Mouse (Mus musculus): ENCODE results near the gene Gng11.

Gene Gng11

GRCm38 (mm10) chr6:4003890-4004306, at the start of gene Gng11:
Gng11 (plus strand) TSS chr6:4003904.
- DNase-seq = peak; percentile 21

DNA sequence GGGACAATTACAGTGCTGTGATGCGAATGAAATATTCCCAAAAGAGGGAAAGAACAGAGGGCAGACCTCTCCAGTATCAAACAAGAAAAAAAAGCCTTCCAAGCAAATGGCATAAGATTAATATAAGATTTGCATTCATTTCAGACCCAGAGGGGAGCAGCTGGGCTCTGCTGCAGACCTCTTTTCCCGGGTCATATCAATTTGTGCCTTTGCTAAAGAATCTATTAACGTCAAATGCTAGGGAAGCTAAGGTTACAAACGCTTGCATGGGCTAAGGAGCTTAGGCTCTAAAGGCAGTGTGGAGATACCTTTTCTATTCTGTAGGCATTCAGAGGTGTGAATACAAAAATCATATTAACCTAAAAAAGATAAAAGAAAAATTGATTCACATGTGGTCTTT, 48.7 kb upstream of the Gng11 start:
- no peak for DNase-seq

DNA sequence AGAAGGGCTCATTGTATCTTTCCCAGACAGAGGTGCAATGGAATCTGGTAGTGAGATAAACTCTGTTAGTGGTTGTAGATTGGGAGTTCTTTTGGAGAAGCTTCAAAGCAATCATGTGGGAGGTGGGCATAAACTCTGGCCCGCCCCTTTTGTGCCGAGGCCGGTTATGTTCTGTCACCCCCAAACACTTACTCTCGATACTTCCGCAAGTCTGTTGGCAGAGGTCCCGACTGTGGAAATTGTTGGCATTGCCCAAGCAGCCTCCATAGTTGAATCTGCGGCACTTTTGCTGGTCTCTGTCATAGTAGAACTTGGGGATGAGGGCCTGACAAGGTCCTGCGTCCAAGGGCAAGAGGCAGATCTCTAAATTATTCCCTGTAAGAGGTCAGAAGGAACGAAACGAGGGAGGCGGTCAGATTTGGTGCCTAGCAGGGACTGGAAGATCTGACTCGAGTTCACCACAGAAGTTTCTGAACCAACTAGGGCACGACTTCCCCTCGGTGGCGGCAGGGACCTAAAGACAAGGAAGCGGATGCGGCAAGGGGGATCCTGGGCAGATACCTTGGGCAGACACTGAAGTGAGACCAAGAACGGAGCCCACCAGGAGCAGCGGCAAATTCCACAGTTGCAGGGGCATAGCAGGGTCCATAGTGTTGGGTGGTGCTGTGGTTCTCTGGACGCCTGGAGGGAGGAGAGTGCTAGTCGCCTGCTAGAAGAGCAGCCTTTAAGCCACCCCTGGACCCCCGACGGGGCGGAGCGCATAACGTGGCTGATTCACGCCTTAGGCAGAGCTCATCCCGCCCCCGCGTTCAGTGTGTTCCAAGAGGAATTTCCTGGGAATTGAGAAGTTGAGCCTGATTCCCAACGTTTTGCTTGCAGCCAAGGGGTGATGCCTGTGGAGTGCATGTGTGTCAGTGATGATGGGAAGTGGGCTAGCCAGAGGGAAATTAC, 35.8 kb upstream of the Gng11 start:
- peak; percentile 5 for DNase-seq

- no peak for DNase-seq
These were observed 30.0 kb upstream of the Gng11 start for GRCm38 (mm10) chr6:3973679-3974078.

GRCm38 (mm10) chr6:3982661-3983284, 20.9 kb upstream of the Gng11 start:
- no peak for DNase-seq

- no peak for DNase-seq
These were observed 15.0 kb upstream of the Gng11 start, which contains the start of gene Tfpi2 for GRCm38 (mm10) chr6:3988750-3989149. Tfpi2 (minus strand) TSS chr6:3988919.

DNA sequence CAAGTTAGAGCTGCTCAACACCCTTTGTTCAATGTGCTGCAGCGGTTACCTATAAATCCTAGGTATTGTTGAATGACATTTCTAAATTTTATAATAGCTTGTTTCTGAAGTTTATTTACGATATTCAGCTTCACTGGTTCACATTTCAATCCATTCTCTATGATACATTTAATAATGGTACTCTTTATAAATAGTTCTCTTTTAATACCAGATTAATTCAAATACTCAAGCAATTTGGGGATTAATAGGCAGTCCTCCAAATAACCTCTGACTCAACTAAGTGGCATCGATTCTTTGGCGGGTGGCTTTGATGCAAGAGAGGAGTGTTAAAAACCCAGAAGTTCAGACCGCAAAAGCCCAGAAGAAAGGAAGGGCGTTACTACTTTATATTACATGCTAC, 10.2 kb upstream of the Gng11 start, which contains the start of gene Gngt1:
Gene Gngt1 (plus strand): TSS at position 301 of the 400 bp plus-strand sequence.
- no peak for DNase-seq

- DNase-seq = no peak
These were observed 5.6 kb upstream of the Gng11 start for GRCm38 (mm10) chr6:3998089-3998488.

GRCm38 (mm10) chr6:3999296-3999695, 4.4 kb upstream of the Gng11 start:
- no peak for DNase-seq

- DNase-seq = no peak
These were observed 3.0 kb upstream of the Gng11 start for GRCm38 (mm10) chr6:4000716-4001115.

- no peak for DNase-seq
These were observed 259 bp upstream of the Gng11 start for GRCm38 (mm10) chr6:4003445-4003844.

- no peak for DNase-seq
These were observed 1.1 kb downstream of the Gng11 start for GRCm38 (mm10) chr6:4004808-4005207.

DNA sequence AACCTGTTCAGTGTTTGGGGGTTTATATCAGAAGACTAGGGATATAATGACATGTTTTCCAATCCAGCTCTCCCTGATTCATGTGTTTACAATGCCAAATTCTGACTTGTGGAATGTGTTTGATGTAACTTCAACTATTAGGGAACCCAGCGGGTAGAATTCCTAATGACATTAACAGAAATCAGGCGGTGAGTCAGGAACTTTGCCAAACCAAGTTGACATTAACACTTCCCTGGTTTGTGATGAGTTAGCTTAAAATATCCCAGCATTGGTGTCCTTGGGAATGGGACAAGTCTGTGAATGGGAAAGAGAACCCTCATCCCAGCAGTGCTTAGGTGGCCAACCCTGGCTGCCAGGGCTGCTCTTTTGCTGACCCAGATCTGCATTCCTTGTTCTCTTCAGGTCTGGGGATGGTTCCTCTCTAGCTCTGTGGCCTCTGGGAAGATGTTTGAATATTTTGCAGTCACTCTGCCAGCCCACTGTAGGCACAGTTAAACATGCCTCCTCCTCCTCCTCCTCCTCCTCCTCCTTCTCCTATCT, 4.9 kb downstream of the Gng11 start:
- no peak for DNase-seq

GRCm38 (mm10) chr6:4009548-4009947, 5.8 kb downstream of the Gng11 start:
- DNase-seq = no peak

DNA sequence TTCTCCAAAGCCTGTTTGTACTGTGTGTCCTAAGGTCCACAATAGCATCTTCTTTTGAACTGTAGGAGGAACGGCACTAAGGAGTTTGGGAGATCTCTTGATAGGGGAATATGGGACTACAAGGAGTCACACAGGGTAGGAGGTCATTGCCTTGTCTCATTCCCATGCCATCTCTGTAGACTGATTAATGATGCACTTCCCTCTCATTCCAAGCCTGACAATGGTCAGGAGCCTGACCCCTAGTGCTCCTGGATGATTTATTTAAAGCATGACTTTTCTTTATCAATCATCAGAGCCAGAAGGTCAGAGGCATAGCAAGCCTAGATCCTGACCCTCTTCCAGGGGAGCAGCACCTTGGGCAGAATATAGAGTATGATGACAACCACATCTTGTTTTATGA, 18.9 kb downstream of the Gng11 start:
- DNase-seq = no peak

GRCm38 (mm10) chr6:4026367-4026766, 22.7 kb downstream of the Gng11 start:
- no peak for DNase-seq

DNA sequence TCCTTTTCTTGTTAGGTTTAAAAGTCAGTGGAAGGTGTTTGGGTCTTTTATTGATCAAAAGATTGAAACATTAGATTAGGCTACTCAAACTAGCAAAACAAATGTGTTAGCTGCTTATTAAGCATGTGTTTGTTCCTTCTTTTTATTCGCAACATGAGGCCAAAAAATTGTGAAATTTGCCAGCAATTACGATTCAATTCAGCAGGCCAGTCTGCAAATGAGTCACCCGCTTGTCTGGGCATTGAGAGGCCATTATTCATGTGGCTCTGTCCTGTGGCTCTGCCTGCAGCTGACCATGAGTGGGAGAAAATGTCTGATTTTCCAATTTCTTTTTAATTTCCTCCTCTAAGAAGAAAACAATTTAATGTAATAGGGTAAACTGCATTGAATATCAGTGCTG, 27.3 kb downstream of the Gng11 start:
- no peak for DNase-seq

DNA sequence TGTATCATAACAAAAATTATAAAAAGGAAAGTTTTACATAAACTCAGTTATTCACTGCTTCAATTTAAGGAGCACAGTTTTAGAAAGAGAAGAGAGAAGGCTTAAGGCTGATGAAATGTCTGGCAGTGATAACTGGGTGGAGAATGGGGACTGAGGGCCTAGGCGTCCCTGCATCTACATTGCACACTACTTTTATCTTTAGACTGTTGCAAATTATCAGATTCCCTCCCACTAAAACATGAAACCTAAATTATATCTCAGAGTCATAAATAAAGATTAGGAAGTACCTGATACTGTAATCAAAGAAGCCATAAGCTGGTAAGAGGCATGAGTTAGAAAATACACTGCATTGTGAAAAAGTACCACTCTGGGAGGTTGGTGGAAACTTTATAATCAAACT, 38.1 kb downstream of the Gng11 start:
- DNase-seq = no peak

GRCm38 (mm10) chr6:4047200-4047599, 43.5 kb downstream of the Gng11 start:
- DNase-seq = no peak

GRCm38 (mm10) chr6:4052843-4053242, 49.1 kb downstream of the Gng11 start:
- DNase-seq = no peak

DNA sequence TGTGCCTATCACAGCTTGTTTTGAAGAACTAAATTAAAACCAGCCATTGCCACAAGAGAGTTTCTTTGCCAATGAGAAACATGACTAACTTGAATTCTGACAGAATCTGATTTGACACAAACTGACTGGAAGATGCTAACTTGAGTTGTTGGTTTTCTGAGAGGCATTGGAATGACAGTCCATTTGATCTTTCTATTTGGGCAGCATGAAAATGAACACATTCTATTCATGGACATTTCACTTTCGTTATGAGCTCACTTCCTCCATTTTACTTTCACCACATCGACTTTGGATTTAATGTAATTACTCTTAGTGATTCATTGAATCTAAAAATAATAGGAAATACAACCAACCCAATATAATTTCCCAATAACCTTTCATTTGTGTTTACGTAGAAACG, 50.7 kb downstream of the Gng11 start:
- DNase-seq = no peak
